Mouse (Mus musculus) liver, embryonic 14 days (tissue): ENCODE data around the gene Syce3. TPM values are rescaled to one million over a fixed set of nuclear protein-coding genes. Genes with fewer than 3 reads are reported as not detected.

Source experiments
- polyA plus RNA-seq: library from polyadenylated mRNA; depleted of rRNA; stranded (reverse); fragments of >200 nt; gene quantifications from 2 replicates; pipeline ENCODE4 v1.2.3, GENCODE M21; 2012; rRNA removed

The Syce3 gene
- not detected in 2 replicates for polyA plus RNA-seq

GRCm38 (mm10) chr15:89410118-89410517 lies at the start of gene Syce3:
Gene Syce3, minus strand, starts transcription at chr15:89410503.

GRCm38 (mm10) chr15:89453865-89454478 lies 43.7 kb upstream of the Syce3 start, which contains the start of gene Mapk8ip2:
Gene Mapk8ip2, plus strand, starts transcription at chr15:89453913.

GRCm38 (mm10) chr15:89429352-89430221 lies 19.3 kb upstream of the Syce3 start, which contains the start of the genes C730034F03Rik, Gm44502 and Chkb:
Gene C730034F03Rik, plus strand, starts transcription at chr15:89429589.
Gene Gm44502, minus strand, starts transcription at chr15:89429696.
Gene Chkb, minus strand, starts transcription at chr15:89429908.

GRCm38 (mm10) chr15:89425711-89426121 lies 15.4 kb upstream of the Syce3 start, which contains the start of gene Cpt1b:
Gene Cpt1b, minus strand, starts transcription at chr15:89425863.

GRCm38 (mm10) chr15:89384617-89385016 lies 25.7 kb downstream of the Syce3 start, which contains the start of gene Klhdc7b:
Gene Klhdc7b, plus strand, starts transcription at chr15:89384917.

GRCm38 (mm10) chr15:89378831-89379401 lies 31.4 kb downstream of the Syce3 start, which contains the start of gene Odf3b:
Gene Odf3b, minus strand, starts transcription at chr15:89379282.

DNA sequence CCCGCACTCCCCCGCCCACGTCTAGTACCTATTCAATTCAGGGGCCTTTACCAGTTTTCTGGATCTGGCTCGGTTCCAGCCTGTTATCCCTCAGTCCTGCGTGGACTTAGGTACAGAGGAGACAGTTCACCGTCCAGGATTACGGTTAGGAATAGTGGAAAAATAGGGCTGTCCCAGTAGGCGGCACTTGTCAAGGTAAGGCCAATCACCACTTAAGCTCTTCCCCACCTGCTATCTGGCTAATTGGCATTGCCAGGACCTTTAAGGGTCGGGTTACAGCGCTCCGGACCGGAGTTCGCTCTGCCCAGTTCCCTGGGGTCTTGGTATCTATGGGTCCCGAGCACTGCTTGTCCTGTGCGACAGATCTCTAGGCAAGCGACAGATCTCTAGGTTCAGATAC lies 33.3 kb downstream of the Syce3 start, which contains the start of gene Tymp:
TSS of gene Tymp (minus strand) at position 83 of the 400 bp plus-strand sequence.

DNA sequence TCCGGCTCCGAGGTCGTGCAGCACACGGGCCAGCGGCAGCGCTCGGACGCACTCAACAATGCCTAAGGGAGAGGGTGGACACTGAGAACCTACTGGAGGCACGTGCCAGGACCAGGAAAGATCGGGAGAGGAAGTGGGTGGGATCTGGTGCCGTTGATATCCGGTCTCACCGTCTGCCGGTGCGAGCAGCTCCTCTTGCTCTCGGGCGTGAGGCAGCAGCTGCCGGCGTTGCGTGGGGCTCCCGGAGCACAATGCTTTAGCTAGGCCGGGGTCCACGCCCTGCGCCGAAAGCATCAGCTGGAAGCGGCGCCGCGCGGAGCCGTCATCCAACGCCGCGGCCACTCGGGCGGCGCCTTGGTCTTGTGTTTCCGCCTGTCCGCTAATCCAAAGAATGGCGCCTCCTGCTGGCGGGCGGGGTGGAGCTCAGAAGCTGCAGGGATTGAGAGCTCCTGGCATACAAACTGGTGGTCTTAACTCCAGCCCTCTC lies 36.5 kb downstream of the Syce3 start, which contains the start of gene Sco2:
TSS of gene Sco2 (minus strand) at position 85 of the 487 bp plus-strand sequence.

DNA sequence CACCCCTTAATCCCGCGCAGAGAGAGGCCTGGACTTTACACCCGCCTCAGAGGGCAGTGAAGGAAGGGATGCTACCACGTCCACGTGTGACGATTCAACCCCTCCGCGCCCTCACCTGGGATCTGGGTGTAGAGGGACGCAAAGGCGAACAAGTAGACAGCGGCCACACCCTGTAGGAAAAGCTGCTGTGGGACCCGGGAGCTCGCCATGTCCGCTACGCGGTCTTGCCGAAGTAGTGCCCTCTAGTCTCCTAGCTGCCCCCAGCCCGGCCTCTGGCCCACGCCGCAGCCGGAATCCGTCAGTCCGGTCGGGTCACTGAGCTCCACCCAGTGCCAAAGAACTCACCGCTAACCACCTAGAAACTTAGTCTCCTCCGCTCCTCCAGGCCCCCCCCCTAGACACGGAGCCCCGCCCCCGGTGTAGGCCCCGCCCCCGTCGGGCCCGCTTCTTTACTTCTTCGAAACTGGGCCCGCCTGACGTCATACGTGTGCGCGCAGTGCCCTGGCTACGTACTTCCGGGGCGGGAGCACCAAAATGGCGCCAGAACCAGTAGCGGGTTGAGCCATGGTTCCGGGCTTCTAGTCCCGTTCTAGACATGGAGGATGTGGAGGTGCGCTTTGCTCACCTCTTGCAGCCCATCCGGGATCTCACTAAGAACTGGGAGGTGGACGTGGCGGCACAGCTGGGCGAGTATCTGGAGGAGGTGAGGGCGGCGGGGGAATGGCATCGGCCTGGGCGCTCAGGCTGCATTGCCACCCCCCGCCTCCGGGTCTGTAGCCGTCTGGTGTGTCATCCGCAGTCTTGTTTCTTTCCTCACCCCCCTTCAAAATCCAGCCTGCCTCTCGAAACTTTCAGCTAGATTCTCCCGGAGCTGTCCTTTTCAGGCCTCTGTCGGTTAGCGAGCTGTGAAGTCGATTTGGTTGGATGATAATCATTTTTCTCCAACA lies 54.8 kb downstream of the Syce3 start, which contains the start of the genes Lmf2 and Ncaph2:
TSS of gene Lmf2 (minus strand) at position 419 of the 947 bp plus-strand sequence.
TSS of gene Ncaph2 (plus strand) at position 479 of the 947 bp plus-strand sequence.

Other genes starting within 250 kb of the Syce3 start
- 23.7 and 25.5 TPM in 2 replicates for gene Plxnb2, start 229.7 kb downstream of the Syce3 start, polyA plus RNA-seq
- 3.8 and 4.2 TPM in 2 replicates for gene Dennd6b, start 214.0 kb downstream of the Syce3 start, polyA plus RNA-seq
- gene Ppp6r2, start 198.9 kb downstream of the Syce3 start, polyA plus RNA-seq, result 14.0 and 15.3 TPM in 2 replicates
- 27.9 and 28.3 TPM in 2 replicates for gene Sbf1, start 95.2 kb downstream of the Syce3 start, polyA plus RNA-seq
- gene Adm2, start 87.8 kb downstream of the Syce3 start, polyA plus RNA-seq, result 1.8 and 2.0 TPM in 2 replicates
- gene Miox, start 76.1 kb downstream of the Syce3 start, polyA plus RNA-seq, result 7.3 and 11.5 TPM in 2 replicates
- 11.6 and 12.4 TPM in 2 replicates for gene Lmf2, start 54.8 kb downstream of the Syce3 start, polyA plus RNA-seq
- 65.4 and 75.6 TPM in 2 replicates for gene Ncaph2, start 54.8 kb downstream of the Syce3 start, polyA plus RNA-seq
- gene Sco2, start 36.7 kb downstream of the Syce3 start, polyA plus RNA-seq, result 9.4 and 11.0 TPM in 2 replicates
- 0.68 and 0.70 TPM in 2 replicates for gene Tymp, start 33.5 kb downstream of the Syce3 start, polyA plus RNA-seq
- 0.75 and 0.85 TPM in 2 replicates for gene Odf3b, start 31.2 kb downstream of the Syce3 start, polyA plus RNA-seq
- not detected in 2 replicates for gene Klhdc7b, start 25.6 kb downstream of the Syce3 start, polyA plus RNA-seq
- gene Cpt1b, start 15.4 kb upstream of the Syce3 start, polyA plus RNA-seq, result 1.6 and 2.0 TPM in 2 replicates
- 0.89 and 0.97 TPM in 2 replicates for gene C730034F03Rik, start 19.1 kb upstream of the Syce3 start, polyA plus RNA-seq
- 0.23 and 0.29 TPM in 2 replicates for gene Gm44502, start 19.2 kb upstream of the Syce3 start, polyA plus RNA-seq
- gene Chkb, start 19.4 kb upstream of the Syce3 start, polyA plus RNA-seq, result 17.1 and 19.3 TPM in 2 replicates
- gene Mapk8ip2, start 43.4 kb upstream of the Syce3 start, polyA plus RNA-seq, result 0.01 and 0.03 TPM in 2 replicates
- gene Arsa, start 66.9 kb upstream of the Syce3 start, polyA plus RNA-seq, result 3.1 and 3.4 TPM in 2 replicates
- 1.8 and 2.0 TPM in 2 replicates for gene Shank3, start 89.1 kb upstream of the Syce3 start, polyA plus RNA-seq
- gene Acr, start 157.8 kb upstream of the Syce3 start, polyA plus RNA-seq, result 0.05 and 0.09 TPM in 2 replicates
- gene Rabl2, start 181.4 kb upstream of the Syce3 start, polyA plus RNA-seq, result 5.7 and 6.2 TPM in 2 replicates